Mouse (Mus musculus): ENCODE results near the gene Cenpk.

- TF ChIP-seq CTCF (IDR thresholded peaks at IDR 0.05; ENCODE audit: borderline replicate concordance, extremely low read depth, insufficient read depth, insufficient read length) (no peak), POLR2A (IDR thresholded peaks at IDR 0.05; ENCODE audit: borderline replicate concordance, extremely low read depth, insufficient read depth, insufficient read length, poor library complexity, severe bottlenecking) (no peak)
These were observed 57.9 kb downstream of the Cenpk start for GRCm38 (mm10) chr13:104286336-104286735.
